Mouse (Mus musculus) midbrain, embryonic 16.5 days (tissue): Measurements from ENCODE around the gene Trim38. TPM values are rescaled to one million over a fixed set of nuclear protein-coding genes. Genes with fewer than 3 reads are reported as not detected.
"Not testable (repeated sequence)": the region's sequence is repeated elsewhere in the genome, so short reads cannot be mapped to it uniquely, and the experiment has no call there.

Experiments used
- ATAC-seq: fragments of 200-750 bp; cut with Nextera tagmentation; 2 replicates; pipeline ENCODE4 v1.8.0; 2017; ENCODE audit warnings: moderate TSS enrichment
- H3K27ac ChIP-seq: fragments of 300-500 bp; sonication (generic); 2 replicates; pipeline ENCODE4 v1.5.1; 2014; ENCODE audit warnings: mild to moderate bottlenecking, low read length, mixed read lengths
- H3K27me3 ChIP-seq: fragments of 300-500 bp; sonication (generic); 2 replicates; pipeline ENCODE4 v1.6.1; 2014; ENCODE audit warnings: low read depth, low read length, mixed read lengths; ENCODE audit not compliant: control insufficient read depth, insufficient read depth
- H3K36me3 ChIP-seq: fragments of 300-500 bp; sonication (generic); 2 replicates; pipeline ENCODE4 v1.6.1; 2014; ENCODE audit warnings: mild to moderate bottlenecking, low read length, moderate library complexity, mixed read lengths; ENCODE audit not compliant: control insufficient read depth, insufficient read depth
- H3K4me1 ChIP-seq: fragments of 300-500 bp; sonication (generic); 2 replicates; pipeline ENCODE4 v1.6.1; 2014; ENCODE audit warnings: mild to moderate bottlenecking, low read length, mixed read lengths; ENCODE audit not compliant: control insufficient read depth, insufficient read depth
- H3K4me2 ChIP-seq: fragments of 300-500 bp; sonication (generic); 2 replicates; pipeline ENCODE4 v1.6.1; 2014; ENCODE audit warnings: mild to moderate bottlenecking, low read length, mixed read lengths
- H3K4me3 ChIP-seq: fragments of 300-500 bp; sonication (generic); 2 replicates; pipeline ENCODE4 v1.5.1; 2014; ENCODE audit warnings: low read depth, mild to moderate bottlenecking, low read length, moderate library complexity, mixed read lengths
- H3K9ac ChIP-seq: fragments of 300-500 bp; sonication (generic); 2 replicates; pipeline ENCODE4 v1.6.1; 2014; ENCODE audit warnings: low read depth, low read length, mixed read lengths
- H3K9me3 ChIP-seq: fragments of 300-500 bp; sonication (generic); replicated peaks from 2 replicates; pipeline ENCODE4 v1.6.1; 2014; ENCODE audit warnings: mild to moderate bottlenecking, low read length, mixed read lengths; ENCODE audit not compliant: control insufficient read depth, poor library complexity, severe bottlenecking
- WGBS: fragments of 180-500 bp; shearing (Covaris S2); extraction: QIAGEN DNeasy Blood & Tissue Kit; methylation state at CpG from one replicate; pipeline ENCODE4 v1.1.7; 2014; 5-methylcytosine and 5-hydroxymethylcytosine counted together
- polyA plus RNA-seq: library from polyadenylated mRNA; unstranded; fragments of >200 nt; fragmentation: Nextera tagmentation; extraction: Ambion mirVana; gene quantifications from 2 replicates; pipeline ENCODE4 v1.2.1, GENCODE M21; 2015

Gene Trim38
- polyA plus RNA-seq, 1 experiment from 2014 or later, result not detected

- ATAC-seq, result no peak
- H3K4me2 ChIP-seq, result peak overlapping the region; percentile 84
- WGBS, result 2% methylated on average over 13 of the region's 36 CpGs
- no peaks in the 10 kb centered on the region for H3K36me3 ChIP-seq
- H3K27ac ChIP-seq, result no peak overlapping the region
- H3K9ac ChIP-seq, result no peak overlapping the region
- no peaks in the 10 kb centered on the region for H3K27me3 ChIP-seq
- peaks cover 20% of the 10 kb centered on the region for H3K4me1 ChIP-seq
- H3K4me3 ChIP-seq, result peak overlapping the region; percentile 43
- no peaks in the 10 kb centered on the region for H3K9me3 ChIP-seq
Measured at GRCm38 (mm10) chr13:23744421-23745380, 25.0 kb upstream of the Trim38 start.

- H3K9ac ChIP-seq, result peak within 1 kb of the TSS; percentile 46; the same call in 1 of the 2 replicates
- H3K27ac ChIP-seq, result peak within 1 kb of the TSS; percentile 95
- peak within 1 kb of the TSS; percentile 43 for H3K4me3 ChIP-seq
- under 1% methylated on average over 22 of the region's 28 CpGs for WGBS
- H3K36me3 ChIP-seq, result no peaks in the 10 kb centered on the region
- H3K27me3 ChIP-seq, result no peaks in the 10 kb centered on the region
- H3K4me1 ChIP-seq, result peaks cover 14% of the 10 kb centered on the region
- peak; percentile 72 for ATAC-seq
- no peaks in the 10 kb centered on the region for H3K9me3 ChIP-seq
- H3K4me2 ChIP-seq, result peak within 1 kb of the TSS; percentile 84
Measured at GRCm38 (mm10) chr13:23745381-23746161, 24.1 kb upstream of the Trim38 start, which contains the start of gene Hist1h3c. Hist1h3c (minus strand) TSS chr13:23745602.

- H3K4me3 ChIP-seq, result peak within 1 kb of the TSS; percentile 43
- H3K4me2 ChIP-seq, result peak within 1 kb of the TSS; percentile 84
- peak within 1 kb of the TSS; percentile 95 for H3K27ac ChIP-seq
- under 1% methylated on average over 35 of the region's 58 CpGs for WGBS
- H3K27me3 ChIP-seq, H3K9me3 ChIP-seq, H3K36me3 ChIP-seq: not testable (repeated sequence)
- ATAC-seq, result peak; percentile 94
- H3K4me1 ChIP-seq, result peaks cover 11% of the 10 kb centered on the region
- peak within 1 kb of the TSS; percentile 46 for H3K9ac ChIP-seq
Measured at GRCm38 (mm10) chr13:23746201-23747080, 23.3 kb upstream of the Trim38 start, which contains the start of gene Hist1h2bb. Hist1h2bb (plus strand) TSS chr13:23746734.

- H3K9me3 ChIP-seq, result no peaks in the 10 kb centered on the region
- peak overlapping the region; percentile 34 for H3K9ac ChIP-seq
- 3% methylated on average over 10 of the region's 13 CpGs for WGBS
- ATAC-seq, result peak; percentile 11
- H3K4me1 ChIP-seq, result peaks cover 15% of the 10 kb centered on the region
- no peaks in the 10 kb centered on the region for H3K36me3 ChIP-seq
- H3K4me2 ChIP-seq, result peak overlapping the region; percentile 84
- peak overlapping the region; percentile 85 for H3K27ac ChIP-seq
- H3K4me3 ChIP-seq, result peak overlapping the region; percentile 43
- H3K27me3 ChIP-seq, result no peaks in the 10 kb centered on the region
Measured at GRCm38 (mm10) chr13:23747081-23747891, 22.4 kb upstream of the Trim38 start.

GRCm38 (mm10) chr13:23747892-23748288 is 21.8 kb upstream of the Trim38 start:
- no peak overlapping the region for H3K27ac ChIP-seq

GRCm38 (mm10) chr13:23749563-23750121 is 20.1 kb upstream of the Trim38 start:
- Histone ChIP-seq H3K4me3 (no peak overlapping the region), H3K9me3 (no peaks in the 10 kb centered on the region), H3K27me3 (no peaks in the 10 kb centered on the region), H3K27ac (no peak overlapping the region), H3K4me2 (no peak overlapping the region), H3K4me1 (peaks cover 19% of the 10 kb centered on the region), H3K9ac (no peak overlapping the region), H3K36me3 (no peaks in the 10 kb centered on the region)
- no peak for ATAC-seq
- 91% methylated on average over 5 of the region's 5 CpGs for WGBS

More at GRCm38 (mm10) chr13:23747892-23748288, 21.8 kb upstream of the Trim38 start:
- H3K36me3 ChIP-seq, result no peaks in the 10 kb centered on the region
- H3K4me1 ChIP-seq, result peaks cover 19% of the 10 kb centered on the region
- no peak for ATAC-seq
- no peaks in the 10 kb centered on the region for H3K9me3 ChIP-seq
- 6% methylated on average over 4 of the region's 4 CpGs for WGBS
- H3K4me2 ChIP-seq, result no peak overlapping the region
- H3K4me3 ChIP-seq, result no peak overlapping the region
- H3K9ac ChIP-seq, result no peak overlapping the region
- H3K27me3 ChIP-seq, result no peaks in the 10 kb centered on the region

GRCm38 (mm10) chr13:23750839-23751477 is 18.8 kb upstream of the Trim38 start, which contains the start of gene Hist1h2ab:
Hist1h2ab (plus strand) TSS chr13:23751126.
- not testable (repeated sequence) for H3K27me3 ChIP-seq, H3K36me3 ChIP-seq, H3K9me3 ChIP-seq
- under 1% methylated on average over 29 of the region's 47 CpGs for WGBS
- peak; percentile 41 for ATAC-seq
- Histone ChIP-seq H3K9ac (peak within 1 kb of the TSS; percentile 57), H3K27ac (peak within 1 kb of the TSS; percentile 90), H3K4me2 (peak within 1 kb of the TSS; percentile 77), H3K4me3 (peak within 1 kb of the TSS; percentile 45), H3K4me1 (peaks cover 19% of the 10 kb centered on the region)
